Mouse (Mus musculus) G1E (cell line): ENCODE results near the gene Hes1.

ENCODE experiments used
- CTCF ChIP-seq: IDR thresholded peaks from 2 replicates; pipeline ENCODE4 v1.5.1; 2012; ENCODE audit warnings: low read depth, low read length, inconsistent platforms, mixed read lengths
- GATA1 ChIP-seq: IDR thresholded peaks from 2 replicates; pipeline ENCODE4 v1.6.1; 2012; ENCODE audit warnings: borderline replicate concordance, low read length, inconsistent platforms, mixed read lengths
- GATA2 ChIP-seq: IDR thresholded peaks from 2 replicates; pipeline ENCODE4 v1.6.1; 2012; ENCODE audit warnings: low read depth, low read length, inconsistent platforms, borderline replicate concordance
- POLR2AphosphoS5 ChIP-seq: IDR thresholded peaks from 2 replicates; pipeline ENCODE4 v1.6.1; 2012; ENCODE audit warnings: low read depth, low read length, inconsistent platforms; ENCODE audit not compliant: insufficient replicate concordance

- TF ChIP-seq CTCF (no peak), GATA1 (no peak), POLR2AphosphoS5 (no peak), GATA2 (no peak)
These were observed 9.1 kb downstream of the Hes1 start for GRCm38 (mm10) chr16:30073317-30073716.
